Mouse (Mus musculus) adrenal gland (tissue): ENCODE results near the gene Lrmda.
"Not testable (repeated sequence)": the region's sequence is repeated elsewhere in the genome, so short reads cannot be mapped to it uniquely, and the experiment has no call there.

Experiments used
- intact Hi-C: fragments of 180-260 bp; cut with DNase I; formaldehyde crosslinking; loops from one replicate; pipeline ENCODE4 v1.15.1; 2025

Lrmda gene

GRCm38 (mm10) chr14:22757493-22757892, 738.0 kb downstream of the Lrmda start:
- intact Hi-C loops = no loop called here

- intact Hi-C loops = no loop called here
Measured at GRCm38 (mm10) chr14:22759216-22759615, 739.7 kb downstream of the Lrmda start.

GRCm38 (mm10) chr14:22759673-22760072, 740.2 kb downstream of the Lrmda start:
- intact Hi-C loops = no loop called here

- intact Hi-C loops = no loop called here
Measured at GRCm38 (mm10) chr14:22760241-22761039, 740.9 kb downstream of the Lrmda start.

GRCm38 (mm10) chr14:22781709-22782108, 762.2 kb downstream of the Lrmda start:
- intact Hi-C loops = no loop called here

GRCm38 (mm10) chr14:22782365-22782764, 762.9 kb downstream of the Lrmda start:
- intact Hi-C loops = no loop called here

- intact Hi-C loops = no loop called here
Measured at GRCm38 (mm10) chr14:22783211-22784161, 764.0 kb downstream of the Lrmda start.

GRCm38 (mm10) chr14:22800020-22800419, 780.5 kb downstream of the Lrmda start:
- intact Hi-C loops = no loop called here

- intact Hi-C loops = no loop called here
Measured at GRCm38 (mm10) chr14:22800871-22801636, 781.5 kb downstream of the Lrmda start.

- intact Hi-C loops = not testable (repeated sequence)
Measured at GRCm38 (mm10) chr14:22801714-22802113, 782.2 kb downstream of the Lrmda start.

- intact Hi-C loops = loop anchor here (5.0 kb wide), 4 partner anchors 230 to 840 kb away; no protein-coding TSS in a partner anchor
Measured at GRCm38 (mm10) chr14:22807324-22807723, 787.8 kb downstream of the Lrmda start.

GRCm38 (mm10) chr14:22807726-22808594, 788.4 kb downstream of the Lrmda start:
- intact Hi-C loops = loop anchor here (5.0 kb wide), 4 partner anchors 231 to 841 kb away; no protein-coding TSS in a partner anchor

GRCm38 (mm10) chr14:22808595-22809166, 789.2 kb downstream of the Lrmda start:
- intact Hi-C loops = loop anchor here (5.0 kb wide), 4 partner anchors 231 to 841 kb away; no protein-coding TSS in a partner anchor

- intact Hi-C loops = loop anchor here (5.0 kb wide), 4 partner anchors 232 to 842 kb away; no protein-coding TSS in a partner anchor
Measured at GRCm38 (mm10) chr14:22809229-22809628, 789.7 kb downstream of the Lrmda start.

GRCm38 (mm10) chr14:22810531-22810930, 791.0 kb downstream of the Lrmda start:
- intact Hi-C loops = no loop called here

- intact Hi-C loops = no loop called here
Measured at GRCm38 (mm10) chr14:22812824-22813223, 793.3 kb downstream of the Lrmda start.

GRCm38 (mm10) chr14:22813389-22813788, 793.9 kb downstream of the Lrmda start:
- intact Hi-C loops = no loop called here

- intact Hi-C loops = no loop called here
Measured at GRCm38 (mm10) chr14:22814811-22815345, 795.4 kb downstream of the Lrmda start.
